Mouse (Mus musculus): Measurements from ENCODE around the gene Vps35l.

- TF ChIP-seq TAL1 (IDR thresholded peaks at IDR 0.05; ENCODE audit: low read length) (no peak), GATA1 (IDR thresholded peaks at IDR 0.05; ENCODE audit: low read length) (no peak)
Measured at GRCm38 (mm10) chr7:118708002-118708401, 32.0 kb upstream of the Vps35l start.

Measured in erythroblast, embryonic 14.5 days (primary cell).